Mouse (Mus musculus): ENCODE measurements around the gene Fam149a.

Gene Fam149a

DNA sequence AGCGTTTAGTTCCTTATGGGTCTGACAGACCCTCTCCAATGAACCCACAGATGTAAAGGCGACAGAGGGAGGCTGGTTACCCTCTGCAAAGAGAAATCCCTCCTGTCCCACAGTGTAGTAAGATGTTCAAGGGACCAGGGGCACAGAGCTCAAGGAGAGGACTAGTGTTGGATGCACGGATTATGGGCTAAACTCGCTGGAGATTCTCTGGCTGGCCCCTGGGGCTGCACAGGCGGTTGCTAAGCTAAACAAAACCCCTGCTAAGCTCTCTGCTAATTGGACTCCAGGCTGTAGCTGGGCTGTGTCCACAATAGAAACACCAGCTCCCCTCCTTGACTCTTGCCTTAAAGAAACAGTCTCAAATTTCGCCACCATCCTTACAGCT is at the start of gene Fam149a:
Gene Fam149a (minus strand): TSS at position 329 of the 385 bp plus-strand sequence.
- DNase-seq: peak; percentile 89

DNA sequence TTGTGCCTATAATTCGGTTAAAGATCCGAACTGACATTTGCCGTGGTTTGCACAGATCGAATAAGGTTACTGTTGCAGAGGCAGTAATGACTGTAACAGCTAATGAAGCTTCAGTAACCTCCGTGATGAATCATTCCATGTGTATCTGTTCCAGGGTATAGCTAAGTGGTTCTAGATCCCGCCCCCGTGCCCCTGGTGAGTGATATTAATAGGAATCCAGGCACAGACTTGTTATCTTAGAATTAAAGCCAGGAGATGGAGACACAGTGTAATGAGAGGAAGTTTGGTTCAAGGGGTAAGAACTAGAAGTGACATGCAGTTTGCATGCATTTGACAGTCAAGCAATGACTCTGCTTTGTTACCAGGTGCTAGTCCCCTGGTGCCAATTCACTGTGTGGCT is 38.1 kb upstream of the Fam149a start:
- DNase-seq: no peak

DNA sequence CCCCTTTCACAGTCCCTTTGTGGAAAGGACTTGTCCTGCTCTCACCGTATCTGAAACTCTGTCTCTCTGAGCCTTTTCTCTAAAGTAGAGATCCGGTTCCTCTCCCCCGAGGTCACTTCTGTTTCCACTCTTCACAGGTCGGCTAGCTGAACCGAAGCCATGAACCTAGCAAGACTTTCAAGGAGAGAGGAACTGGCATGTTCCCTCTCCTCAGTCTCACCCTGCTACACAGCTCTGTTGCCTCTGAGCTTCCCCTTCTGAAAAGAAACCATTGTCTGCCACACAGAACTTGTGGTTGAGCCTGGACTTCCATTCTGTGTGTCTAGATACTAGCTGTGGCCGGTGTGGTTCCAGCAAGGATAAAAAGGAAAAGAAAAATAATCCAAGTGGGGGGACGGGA is 32.9 kb upstream of the Fam149a start:
- no peak for DNase-seq

DNA sequence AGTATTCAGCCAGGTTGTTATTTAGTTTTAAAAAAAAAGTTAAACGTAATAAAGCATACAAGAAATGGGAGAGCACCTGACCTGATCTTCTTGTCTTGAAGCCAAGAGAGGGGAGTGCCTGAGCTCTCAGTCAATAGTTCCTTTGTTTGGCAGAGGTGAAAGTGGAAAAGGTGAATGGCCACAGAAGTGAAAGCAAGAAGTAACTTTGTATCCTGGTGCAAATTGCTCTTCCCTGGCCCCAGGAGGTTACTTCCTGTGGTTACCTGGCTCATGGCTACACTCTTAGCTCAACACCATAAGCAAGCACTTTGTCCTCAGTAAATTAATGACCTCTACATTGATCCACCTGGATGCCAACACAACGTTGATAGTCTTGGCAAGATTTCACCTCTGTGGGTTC is 28.8 kb upstream of the Fam149a start, which contains the start of gene Tlr3:
Gene Tlr3 (minus strand): TSS at position 199 of the 400 bp plus-strand sequence.
- no peak for DNase-seq

DNA sequence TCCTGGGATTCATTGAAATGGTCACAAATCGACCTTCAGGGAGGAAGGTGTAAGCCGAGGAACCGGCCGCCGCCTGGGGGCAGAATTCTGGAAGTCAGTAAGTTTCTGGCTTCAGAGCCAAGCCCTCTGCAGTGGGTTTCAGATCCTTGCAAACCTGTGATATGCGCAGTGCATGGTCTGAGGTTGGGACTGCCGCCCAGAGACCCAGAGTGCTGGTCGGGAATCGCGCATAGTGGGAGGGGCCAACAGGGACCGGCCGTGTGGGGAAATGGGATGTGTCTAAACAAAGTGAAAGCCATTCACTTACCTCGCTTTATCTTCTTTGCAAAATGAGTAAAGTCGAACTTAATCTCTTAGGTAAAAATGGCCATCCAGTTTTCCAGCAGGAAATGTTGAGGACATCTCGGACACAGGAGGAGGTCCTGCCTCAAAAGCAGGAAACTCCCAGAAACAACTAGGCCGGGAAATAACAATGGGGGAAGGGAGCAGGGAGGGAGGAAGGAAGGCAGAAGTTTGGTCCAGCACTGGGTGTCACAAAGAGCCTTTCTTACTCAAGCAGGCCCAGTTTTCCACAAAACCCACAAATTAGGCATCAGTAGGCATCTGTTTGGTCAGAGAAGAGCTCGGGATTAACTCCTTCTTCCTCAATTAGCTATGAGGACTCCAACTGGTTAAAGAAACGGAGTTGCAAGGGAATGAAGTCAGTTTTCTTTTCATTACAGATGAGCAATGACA is 28.2 kb upstream of the Fam149a start:
- peak; percentile 72 for DNase-seq

DNA sequence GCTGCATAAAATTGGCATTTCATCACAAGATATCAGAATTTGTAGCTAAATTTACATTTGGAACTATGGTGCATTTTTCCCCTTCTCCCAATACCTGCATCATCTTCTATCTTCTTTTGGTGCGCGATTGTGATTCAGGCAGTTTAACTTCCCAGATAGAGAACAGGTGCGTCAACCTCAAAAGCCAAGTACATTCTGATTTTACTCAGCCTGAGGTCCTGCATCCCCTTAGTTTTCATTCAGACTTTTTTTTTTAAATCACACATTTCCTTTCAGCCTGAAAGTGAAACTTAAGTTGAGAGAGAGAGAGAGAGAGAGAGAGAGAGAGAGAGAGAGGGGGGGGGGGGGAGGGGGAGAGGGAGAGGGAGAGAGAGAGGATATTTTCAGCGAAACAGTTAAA is 27.6 kb upstream of the Fam149a start:
- no peak for DNase-seq

DNA sequence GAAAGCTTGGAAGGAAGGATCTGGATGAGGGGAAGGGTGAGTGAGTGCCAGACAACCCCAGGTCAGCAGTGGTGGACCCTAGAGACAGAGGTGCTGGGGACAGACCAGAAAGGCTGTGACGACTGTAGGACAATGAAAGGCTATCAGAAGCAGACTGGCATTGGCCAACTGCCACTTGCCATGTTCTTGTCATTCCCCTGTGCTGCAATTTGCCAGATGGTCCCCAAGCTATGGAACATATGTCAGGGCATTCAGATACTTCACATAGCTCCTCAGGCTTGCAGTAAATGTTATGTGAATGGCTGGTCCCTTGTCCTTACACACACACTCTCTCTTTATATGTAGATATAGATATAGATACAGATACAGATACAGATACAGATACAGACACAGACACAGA is 1.2 kb upstream of the Fam149a start:
- peak; percentile 28 for DNase-seq

DNA sequence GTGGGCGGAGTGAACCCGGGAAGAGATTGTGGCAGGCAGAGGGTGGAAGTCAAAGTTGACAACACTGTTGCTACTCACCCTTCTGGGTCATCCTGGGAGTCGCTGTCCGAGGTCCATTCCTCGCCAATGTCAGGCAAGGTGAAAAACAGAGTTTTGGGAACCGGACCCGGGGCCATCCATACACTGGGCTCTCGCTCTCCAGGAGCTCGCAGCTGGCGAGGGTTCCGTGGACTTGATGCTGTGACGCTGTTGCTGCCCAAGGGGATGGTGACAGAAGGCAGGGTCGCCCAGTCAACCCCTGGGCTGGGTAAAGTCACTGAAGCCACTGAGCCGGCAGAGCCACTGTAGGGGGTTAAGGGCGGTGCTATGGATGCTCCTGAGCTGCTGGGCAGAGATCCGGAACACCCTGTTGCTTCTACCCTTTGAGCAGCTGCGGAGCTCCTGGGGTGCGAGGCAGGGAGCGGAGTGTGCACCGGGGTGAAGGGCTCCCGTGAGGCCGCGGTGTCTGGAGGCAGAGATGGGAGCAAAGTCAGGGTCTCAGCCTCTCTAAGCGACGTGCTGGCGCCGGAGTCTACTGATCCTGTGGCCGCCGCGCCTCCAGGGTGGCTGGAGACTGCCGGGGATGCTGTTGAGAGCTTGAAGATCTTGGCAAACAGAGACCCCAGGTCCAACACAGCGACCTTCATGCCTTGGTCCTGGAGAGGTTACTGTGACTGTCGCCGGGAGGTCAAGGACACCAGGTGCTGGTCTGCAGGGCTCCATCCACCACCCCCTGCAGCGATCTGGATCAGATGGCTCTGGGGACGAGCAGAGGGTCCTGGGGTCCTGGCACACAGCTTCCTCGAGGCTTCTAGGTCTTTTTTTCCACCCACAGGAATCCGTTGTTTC is 772 bp downstream of the Fam149a start:
- DNase-seq: peak; percentile 57

DNA sequence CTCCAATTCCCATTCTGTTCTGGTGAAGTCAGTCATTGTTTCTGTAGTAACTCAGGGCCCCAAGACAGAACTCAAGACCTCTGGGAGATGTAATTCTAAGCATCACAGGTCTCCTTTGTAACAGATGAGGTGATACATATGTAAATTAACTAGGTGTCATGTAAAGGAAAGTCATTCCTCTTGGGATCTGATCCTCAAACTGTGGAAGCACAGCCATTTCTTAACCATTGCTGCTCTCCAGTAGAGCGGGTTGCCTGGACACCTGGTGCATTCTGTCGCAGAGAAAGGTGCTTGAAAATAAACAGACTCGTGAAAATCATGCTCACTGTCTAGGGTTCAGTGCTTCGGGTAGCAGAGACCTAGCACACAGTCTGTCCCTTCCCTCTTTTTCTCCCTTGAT is 1.5 kb downstream of the Fam149a start:
- no peak for DNase-seq

DNA sequence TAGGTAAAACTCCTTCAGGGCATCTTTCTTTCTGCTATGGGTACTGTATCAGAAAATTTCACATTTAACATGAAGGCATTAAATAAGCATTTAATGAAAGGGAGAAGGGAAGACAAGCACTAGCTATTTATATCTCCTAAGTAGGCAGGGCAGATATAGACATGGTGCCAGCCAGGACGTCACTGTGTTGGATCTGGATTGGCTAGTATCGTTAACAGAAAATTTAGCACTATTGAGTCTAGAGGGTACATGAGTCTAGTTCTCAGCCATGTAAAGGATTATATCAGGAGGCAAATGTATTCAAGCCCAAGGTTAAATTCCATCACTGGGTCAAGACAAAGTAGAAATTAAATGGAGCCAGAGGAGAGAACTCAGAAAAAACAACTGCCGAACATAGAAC is 8.0 kb downstream of the Fam149a start:
- DNase-seq: no peak

DNA sequence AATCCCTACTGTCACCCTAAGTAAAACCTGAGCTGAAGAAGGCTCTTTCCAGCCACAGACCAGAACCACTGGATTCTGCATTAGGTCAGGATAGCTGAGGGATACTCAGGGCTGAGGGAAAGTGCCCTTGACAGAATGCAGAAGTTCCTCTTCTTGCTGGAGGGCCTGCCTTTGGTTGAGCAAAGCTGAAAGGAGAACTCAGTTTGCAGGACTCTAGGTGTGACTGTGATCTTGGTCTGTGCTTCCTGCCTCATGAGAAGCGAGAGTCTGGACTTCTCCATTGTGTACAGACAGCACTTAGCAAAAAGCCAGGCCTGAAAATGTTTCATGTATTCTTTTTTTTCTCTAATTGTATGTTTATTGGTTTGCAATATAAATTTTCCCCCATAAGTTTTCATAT is 14.9 kb downstream of the Fam149a start:
- DNase-seq: no peak

DNA sequence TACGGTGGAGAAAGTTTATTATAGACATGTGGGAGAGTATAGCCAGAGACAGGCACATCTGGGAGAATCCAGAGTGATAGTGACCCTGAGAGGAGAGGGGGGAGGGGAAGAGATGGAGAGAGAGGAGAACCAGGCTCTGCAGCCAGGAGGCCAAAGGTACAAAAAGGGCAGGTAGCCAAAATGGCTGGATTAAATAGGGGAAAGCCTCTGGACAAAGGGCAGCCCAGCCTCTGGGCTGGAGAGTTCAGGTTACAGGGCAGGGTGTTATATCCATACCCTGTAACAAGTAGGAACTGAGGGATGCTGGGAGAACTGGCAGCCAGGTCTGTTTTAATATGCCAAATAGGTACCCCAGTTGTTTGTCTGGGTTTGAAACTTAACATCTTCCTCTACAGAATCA is 18.9 kb downstream of the Fam149a start:
- no peak for DNase-seq

DNA sequence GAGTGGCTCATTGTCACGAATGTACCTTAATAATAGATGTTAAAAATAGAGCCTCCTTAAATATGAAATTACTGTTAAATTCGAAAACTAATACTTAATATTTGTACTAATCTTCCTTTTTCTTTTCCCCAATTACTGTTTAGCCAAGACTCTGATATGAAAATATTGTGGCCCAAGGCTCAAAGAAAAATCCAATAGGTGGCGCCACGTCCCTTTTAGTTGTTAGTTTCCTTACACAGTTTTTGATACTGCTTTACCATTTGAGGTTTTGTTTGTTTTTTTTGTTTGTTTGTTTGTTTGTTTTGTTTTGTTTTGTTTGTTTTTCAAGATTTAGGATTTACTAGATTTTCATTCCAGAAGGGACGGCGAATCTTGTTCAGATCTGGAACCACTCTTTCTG is 19.8 kb downstream of the Fam149a start:
- DNase-seq: peak; percentile 57

DNA sequence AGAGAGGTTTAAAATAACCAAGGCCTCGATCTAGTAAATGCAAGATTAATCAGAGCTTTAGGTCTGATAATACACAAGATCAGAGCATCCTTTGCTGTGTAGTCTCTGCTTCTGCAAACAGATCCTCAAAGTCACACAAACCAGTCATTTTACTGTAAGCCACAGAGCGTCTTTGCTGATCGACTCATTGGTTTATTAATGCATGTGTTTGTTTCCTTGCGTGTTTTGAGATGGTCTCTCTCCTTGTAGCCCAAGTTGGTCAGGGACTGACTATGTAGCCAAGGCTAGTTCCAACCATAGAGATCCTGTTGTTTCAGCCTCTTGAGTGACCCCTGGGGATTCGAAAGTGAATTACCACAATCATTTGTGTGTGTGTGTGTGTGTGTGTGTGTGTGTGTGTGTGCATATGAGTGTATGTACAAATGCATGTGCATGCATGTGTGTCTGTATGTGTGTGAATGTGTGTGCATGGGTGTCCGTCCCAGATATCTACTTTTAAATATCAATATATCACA is 22.9 kb downstream of the Fam149a start:
- peak; percentile 59 for DNase-seq

DNA sequence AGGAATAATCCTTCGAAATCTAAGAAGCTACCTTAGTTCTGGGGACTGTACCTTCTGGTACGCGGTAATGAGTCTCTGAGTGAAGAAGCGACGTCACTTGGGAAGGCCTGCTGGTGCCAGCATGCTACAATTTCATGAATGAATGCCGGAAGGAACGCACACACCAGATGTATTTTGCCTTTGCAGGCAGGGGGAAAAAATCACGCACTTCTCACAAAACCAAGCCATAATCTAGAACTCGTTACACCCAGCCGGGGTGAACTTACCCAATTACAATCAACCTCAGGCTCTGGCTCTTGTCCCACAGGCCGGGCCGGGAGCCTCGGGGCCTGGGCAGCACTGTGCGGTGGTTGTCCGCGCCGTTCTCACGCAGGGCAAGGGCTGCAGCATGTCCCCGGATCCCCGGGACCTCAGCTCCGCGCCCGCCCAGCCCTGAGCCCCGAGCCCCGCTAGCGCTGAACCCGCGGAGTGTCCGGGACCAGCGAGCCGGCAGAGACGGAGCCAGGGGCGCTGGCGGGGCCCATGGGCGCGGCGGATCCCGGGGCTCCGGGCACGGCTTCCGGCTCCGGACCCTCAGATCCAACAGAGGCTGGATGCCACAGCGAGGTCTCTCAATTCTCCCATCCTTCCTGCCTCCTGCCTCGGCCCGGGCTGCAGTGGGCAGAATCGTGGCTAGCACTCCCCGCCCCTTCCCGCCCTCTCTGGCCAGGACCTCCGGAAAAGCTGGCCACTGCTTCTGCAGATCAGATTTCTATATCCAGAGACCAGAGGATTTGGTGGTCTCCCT is 23.8 kb downstream of the Fam149a start:
- DNase-seq: peak; percentile 56

DNA sequence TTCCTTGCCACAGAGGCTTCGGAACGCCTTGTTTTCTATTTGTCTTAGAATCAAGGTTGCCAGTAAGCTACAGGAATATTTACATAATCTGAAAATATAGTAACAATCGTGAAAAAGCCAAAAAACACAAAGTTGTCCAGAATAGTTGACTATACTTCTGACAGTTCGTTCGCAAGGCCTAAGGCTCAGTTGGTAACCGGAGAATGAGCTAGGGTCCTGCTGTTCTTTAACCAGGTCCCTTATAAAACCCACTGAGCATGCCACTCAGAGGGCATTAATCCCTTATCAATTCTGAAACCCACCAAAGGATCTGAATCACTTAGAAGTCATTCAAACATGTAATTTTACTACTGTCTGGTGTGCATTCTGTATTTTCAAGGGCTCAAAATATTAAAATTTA is 26.3 kb downstream of the Fam149a start:
- no peak for DNase-seq

DNA sequence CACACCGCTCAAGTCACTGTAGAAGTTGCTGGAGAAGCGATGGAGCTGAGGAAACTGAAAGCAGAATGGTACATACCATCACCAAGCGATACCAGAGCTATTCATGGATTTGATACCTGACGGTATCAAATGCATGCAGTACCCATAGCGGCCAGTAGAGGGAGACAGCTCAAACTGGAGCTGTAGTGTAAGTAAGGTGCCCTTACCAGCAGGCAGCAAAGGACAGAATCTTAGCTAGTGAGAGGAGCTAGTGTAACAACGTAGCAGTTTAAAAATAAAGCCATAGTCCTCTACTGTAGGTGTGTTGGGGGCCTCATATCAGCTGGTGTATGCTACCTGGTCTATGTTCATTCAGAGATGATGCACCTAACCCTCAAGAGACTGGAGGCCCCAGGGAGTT is 37.1 kb downstream of the Fam149a start:
- DNase-seq: peak; percentile 87

DNA sequence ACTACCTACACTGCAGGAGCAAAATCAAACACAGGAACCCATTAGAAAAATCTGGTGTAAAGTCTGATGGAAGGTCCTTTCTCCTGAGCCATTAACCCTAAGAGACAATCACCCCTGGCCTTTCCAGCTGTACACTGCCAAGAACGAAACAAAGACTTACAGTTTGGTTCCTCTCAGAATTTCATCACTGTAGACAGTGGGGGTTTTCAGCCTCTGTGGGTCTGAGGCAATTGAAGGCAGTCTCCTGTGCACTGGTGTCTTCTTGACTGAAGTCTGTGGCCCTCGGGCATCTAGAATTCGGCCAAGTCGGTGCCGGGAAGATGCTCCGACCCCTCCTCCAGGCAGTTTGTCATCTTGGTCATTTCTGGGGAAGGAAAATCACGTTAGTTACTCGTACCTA is 37.8 kb downstream of the Fam149a start:
- DNase-seq: no peak

DNA sequence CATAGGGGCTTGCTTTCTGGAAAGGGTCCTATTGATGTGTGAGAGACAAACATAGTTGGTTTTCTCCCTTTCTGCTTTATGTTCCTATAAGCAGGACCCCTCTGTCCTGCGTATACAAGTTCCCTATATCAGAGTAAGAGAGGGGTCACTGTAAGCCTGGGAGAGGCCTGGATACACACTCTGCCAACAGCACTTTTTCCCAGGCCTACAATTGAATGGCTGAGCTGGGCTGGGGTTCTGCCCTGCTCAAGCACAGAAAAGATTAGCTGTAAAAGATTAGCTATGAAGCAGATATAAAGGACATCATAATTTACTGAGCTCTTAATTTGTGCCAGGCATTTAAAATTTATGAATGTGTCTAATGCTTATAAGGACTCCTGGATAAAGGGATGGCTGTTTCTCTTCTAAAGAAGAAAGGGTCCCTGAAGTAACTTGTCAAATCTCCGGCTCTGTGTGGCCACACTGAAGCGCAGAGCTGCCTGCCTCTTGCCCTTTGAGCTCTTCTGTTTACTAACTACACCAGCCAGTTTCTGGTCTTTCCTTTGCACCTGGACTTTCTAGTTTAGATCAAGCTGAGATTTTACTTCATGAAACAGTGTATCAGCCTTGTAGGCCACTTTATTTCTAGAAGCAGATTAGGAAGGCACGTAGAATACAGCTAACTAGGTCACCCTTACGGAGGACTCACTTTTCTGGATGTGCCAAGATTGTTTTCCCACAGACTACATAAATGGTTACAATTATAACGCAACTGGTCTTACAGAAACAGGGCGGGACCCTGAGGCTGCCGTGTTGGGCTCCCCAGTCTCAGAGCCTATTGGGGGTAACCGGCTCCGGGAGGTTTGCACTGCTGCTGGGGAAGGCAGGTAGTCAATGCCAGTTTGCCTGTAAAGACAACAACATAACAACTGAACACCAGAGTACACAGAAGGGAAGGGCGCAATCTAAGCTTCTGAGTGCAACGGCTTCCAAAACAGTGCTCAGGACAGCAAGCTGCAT is 40.2 kb downstream of the Fam149a start:
- peak; percentile 46 for DNase-seq

DNA sequence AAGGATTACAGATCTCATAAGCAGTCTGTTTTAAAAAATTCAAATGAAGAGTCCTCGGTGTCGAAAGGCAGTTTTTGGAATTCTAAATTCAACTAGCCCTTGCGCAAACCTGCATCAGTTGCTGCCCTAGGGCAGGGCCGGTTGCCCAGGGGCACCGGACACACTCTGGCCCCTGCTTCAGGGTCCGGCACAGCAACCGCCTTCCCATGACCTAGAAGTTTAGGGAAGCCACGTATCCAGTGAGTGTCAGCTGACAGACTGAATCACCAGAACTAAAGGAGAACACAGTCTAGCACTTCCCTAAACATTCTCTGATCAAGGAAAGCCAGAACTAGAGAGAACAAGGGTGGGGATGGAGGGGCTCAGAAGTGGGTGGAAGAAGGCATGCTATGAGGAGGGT is 48.6 kb downstream of the Fam149a start:
- DNase-seq: peak; percentile 28

DNA sequence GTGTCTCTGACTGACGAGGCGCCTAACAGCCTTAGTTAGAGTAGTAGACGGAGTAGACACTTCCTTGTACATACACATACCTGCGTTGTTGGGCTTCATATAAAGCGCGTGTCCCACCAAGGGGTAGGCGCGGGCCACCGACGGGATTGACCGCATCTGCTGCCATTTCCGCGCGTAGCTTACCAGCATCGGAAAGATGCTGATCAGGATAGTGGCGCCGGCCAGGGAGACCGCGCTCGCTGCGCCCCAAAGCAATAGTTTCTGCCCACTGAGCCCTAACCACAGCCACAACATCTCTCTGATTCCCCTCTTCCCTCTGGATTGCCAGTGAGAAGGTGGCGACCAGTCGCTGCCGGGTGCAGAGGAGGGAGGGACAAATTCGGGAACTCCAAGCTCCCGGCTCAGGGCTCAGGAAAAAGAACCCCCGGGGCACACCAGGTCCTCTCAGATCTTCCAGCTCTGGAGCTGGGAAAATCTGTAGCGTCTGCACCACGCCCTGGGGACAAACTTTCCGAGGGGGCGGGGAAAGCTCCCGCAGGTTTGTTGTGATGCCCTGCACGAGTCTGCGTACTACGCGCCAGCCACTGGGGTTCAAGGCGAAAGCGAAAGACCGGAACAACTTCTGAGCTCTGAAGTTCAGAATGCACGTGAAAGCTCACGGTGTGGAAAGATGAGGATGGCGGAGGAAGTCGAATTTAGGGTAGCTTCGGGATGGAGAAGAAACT is 49.2 kb downstream of the Fam149a start, which contains the start of gene Cyp4v3:
Gene Cyp4v3 (minus strand): TSS at position 532 of the 725 bp plus-strand sequence.
- peak; percentile 79 for DNase-seq

All from retina, postnatal 1 day (tissue).